Mouse (Mus musculus): ENCODE results near the gene Zfp239. TPM values are rescaled to one million over a fixed set of nuclear protein-coding genes. Genes with fewer than 3 reads are reported as not detected.
A peak's percentile ranks its signal among the peaks of the same experiment; 100 is the strongest.

Gene Zfp239
- polyA plus RNA-seq, 1 experiment from 2014 or later: 1.1 TPM

DNA sequence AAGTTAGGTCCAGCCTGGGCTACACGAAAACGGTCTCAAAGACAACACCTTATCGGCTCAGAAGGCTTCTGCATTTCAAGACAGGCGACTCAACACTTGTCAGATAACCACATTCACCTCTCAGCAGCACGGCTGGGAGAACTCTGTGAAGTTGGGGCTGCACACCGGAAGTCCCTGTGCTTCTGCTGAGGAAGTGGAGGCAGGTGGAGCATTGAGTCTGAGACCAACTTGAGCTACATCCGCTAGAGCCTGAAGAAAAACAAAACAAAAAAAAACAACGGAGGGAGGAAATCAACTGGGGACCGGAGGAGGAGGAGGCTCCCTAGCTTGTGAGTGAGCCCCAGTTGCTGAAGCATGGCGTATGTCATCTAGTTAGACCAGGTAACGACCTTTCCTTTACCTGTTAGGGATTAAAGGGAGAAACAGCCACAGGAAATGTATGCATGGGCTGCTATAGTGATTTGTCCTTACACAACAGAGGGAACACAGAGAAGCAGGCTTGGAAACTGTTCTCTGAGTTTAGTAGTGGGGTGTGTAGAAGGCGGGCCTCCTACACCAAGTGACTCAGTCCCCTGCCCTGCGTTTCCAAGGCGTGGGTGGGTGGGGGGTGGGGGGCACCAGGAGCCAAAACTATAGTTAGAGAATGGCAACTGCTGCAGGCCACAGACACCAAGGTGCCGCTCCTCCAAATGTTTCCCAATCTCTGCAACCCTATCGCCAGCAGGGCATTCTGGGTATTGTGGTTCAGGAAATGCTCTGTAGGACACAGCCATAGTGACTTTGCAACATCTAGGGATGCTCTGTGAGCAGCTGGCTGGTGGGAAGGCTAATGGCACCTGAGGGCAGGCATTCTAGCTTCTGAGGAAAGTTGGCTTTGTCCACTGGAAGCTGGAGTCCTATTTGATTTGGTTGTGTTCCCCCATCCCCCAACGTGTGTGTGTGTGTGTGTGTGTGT is 38.5 kb downstream of the Zfp239 start, which contains the start of gene Hnrnpf:
Gene Hnrnpf, plus strand, starts transcription at position 199 of the 955 bp plus-strand sequence.
- Histone ChIP-seq H3K4me3 (peak within 1 kb of the TSS; percentile 3; the same call in 1 of the 2 replicates), H3K9ac (no peak within 1 kb of the TSS)

DNA sequence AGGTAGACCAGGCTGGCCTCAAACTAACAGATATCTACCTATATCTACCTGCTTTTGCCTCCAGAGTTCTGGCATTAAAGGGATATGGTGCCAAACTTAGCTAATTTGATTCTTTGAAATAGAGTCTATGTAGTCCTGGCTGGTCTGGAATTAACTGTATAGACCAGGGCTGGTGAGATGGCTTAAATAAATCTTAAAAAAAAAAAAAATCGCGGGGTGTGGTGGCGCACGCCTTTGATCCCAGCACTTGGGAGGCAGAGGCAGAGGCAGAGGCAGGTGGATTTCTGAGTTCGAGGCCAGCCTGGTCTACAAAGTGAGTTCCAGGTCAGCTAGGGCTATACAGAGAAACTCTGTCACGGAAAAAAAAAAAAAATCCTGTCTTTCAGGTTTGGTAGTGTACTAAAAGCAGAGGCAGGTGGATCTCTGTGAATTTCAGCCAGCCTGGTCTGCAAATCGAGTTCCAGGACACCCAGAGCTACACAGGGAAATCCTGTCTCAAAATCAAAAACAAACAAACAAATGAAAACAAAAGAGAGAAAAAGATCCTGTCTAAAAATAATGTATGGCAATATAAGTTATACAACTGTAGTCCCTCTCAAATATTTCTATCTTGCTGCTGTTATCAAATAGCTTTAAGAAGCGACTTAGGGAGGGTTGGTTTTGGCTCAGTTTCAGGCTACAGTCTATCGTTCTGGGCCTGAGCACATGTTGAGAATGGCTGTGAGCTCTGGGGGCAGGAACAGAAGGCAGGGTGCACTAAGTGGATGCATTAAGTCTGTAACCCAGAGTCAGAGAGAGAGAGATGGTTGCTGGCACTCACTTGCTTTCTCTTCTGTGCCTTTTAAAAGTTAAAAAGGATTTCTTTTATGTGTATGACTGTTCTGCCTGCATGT is 39.9 kb downstream of the Zfp239 start:
- no peak overlapping the region for H3K4me2 ChIP-seq
- H3K4me3 ChIP-seq: no peak overlapping the region

More for the DNA sequence above, 38.5 kb downstream of the Zfp239 start, which contains the start of gene Hnrnpf:
- peak; percentile 31; the same call in 1 of the 2 replicates for ATAC-seq (replicated peaks; ENCODE audit: insufficient number of reproducible peaks, insufficient read depth, low FRiP score, low read depth)
- 54% methylated on average over 17 of the region's 17 CpGs for WGBS
- Histone ChIP-seq H3K36me3 (no peaks in the 10 kb centered on the region), H3K9me3 (replicated peaks) (no peaks in the 10 kb centered on the region), H3K27me3 (no peaks in the 10 kb centered on the region), H3K4me1 (replicated peaks) (peaks cover 3% of the 10 kb centered on the region), H3K4me2 (no peak within 1 kb of the TSS), H3K27ac (peak within 1 kb of the TSS; percentile 27; the same call in 1 of the 2 replicates)

DNA sequence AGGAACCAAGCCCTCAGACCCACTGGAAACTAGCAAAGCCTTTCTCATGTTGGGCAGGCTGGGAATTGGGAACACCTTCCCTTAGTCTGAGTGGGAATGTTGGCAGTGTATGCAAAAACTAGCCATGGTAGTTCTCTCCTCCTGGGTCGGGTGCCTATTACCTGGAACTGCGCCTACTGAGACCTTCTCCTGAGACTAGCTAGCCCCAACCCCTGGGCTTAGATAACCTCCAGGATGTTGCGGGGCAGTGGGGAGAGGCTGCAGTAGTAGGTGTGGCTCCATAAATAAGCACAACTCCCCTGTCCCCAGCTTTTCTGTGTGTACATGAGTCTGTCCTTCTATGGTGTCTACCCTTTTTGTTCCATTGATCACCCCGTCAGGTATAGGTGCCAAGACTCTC is 40.7 kb downstream of the Zfp239 start:
- Histone ChIP-seq H3K4me2 (no peak overlapping the region), H3K4me1 (replicated peaks) (peaks cover 7% of the 10 kb centered on the region), H3K9ac (no peak overlapping the region), H3K4me3 (no peak overlapping the region), H3K27ac (no peak overlapping the region), H3K36me3 (no peaks in the 10 kb centered on the region), H3K27me3 (no peaks in the 10 kb centered on the region), H3K9me3 (replicated peaks) (no peaks in the 10 kb centered on the region)
- ATAC-seq (replicated peaks; ENCODE audit: insufficient number of reproducible peaks, insufficient read depth, low FRiP score, low read depth): no peak
- WGBS: 70% methylated on average over 4 of the region's 4 CpGs

More for the DNA sequence above, 39.9 kb downstream of the Zfp239 start:
- Histone ChIP-seq H3K9me3 (replicated peaks) (no peaks in the 10 kb centered on the region), H3K36me3 (no peaks in the 10 kb centered on the region), H3K4me1 (replicated peaks) (peaks cover 7% of the 10 kb centered on the region), H3K9ac (no peak overlapping the region), H3K27ac (no peak overlapping the region), H3K27me3 (no peaks in the 10 kb centered on the region)
- no peak for ATAC-seq (replicated peaks; ENCODE audit: insufficient number of reproducible peaks, insufficient read depth, low FRiP score, low read depth)
- WGBS: 68% methylated on average over 9 of the region's 9 CpGs

DNA sequence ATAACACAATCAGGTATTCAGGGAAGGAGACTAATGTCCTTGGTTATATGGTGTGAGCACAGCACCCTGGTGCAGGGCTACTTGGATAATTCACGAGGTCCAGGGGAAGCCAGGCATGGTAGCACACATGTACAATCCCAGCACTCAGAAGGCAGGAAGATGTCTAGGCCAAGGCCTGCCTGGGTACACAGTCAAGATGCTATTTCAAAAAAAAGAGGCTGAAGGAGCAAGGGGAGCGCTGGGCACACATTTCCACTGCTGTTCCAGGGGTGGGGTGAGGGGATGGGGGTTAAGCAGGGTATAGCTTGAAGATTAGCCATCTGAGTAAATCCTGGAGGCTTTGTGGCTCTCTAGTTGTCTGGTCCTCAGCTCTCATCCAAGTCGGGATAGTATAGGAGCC is 41.9 kb downstream of the Zfp239 start:
- WGBS: 79% methylated on average over 3 of the region's 3 CpGs
- ATAC-seq (replicated peaks; ENCODE audit: insufficient number of reproducible peaks, insufficient read depth, low FRiP score, low read depth): no peak
- Histone ChIP-seq H3K4me2 (no peak overlapping the region), H3K4me1 (replicated peaks) (peaks cover 9% of the 10 kb centered on the region), H3K9ac (no peak overlapping the region), H3K9me3 (replicated peaks) (no peaks in the 10 kb centered on the region), H3K27ac (no peak overlapping the region), H3K27me3 (no peaks in the 10 kb centered on the region), H3K36me3 (no peaks in the 10 kb centered on the region), H3K4me3 (no peak overlapping the region)

DNA sequence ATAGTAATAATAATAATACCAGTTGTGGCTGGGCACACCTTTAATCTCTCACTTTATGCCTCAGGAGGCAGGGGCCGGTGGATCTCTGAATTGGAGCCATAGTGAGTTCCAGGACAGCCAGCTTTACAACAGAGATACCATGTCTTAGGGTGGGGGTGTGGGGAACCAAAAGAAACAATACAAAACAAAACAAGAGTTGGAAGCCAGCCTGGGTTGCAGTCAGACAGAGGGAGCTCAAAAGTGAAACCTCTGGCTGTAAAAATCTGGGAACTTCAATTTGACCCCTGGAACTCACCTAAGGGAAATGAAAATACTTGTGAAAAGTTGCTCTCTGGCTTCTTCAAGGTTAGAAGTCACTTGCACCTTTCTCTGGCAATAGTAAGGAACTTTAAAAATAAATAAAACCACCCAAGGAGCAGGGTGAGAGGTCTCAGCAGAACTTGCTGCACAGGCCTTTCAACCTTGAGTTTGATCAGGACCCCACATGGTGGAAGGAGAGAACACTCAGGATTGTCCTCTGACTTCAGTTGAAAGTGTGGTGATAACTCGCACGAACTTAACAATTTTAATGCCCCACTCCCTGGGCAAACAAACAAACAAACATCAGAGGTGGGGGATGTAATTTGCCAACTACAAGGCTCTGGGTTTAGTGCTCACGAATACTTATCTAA is 43.5 kb downstream of the Zfp239 start:
- H3K27me3 ChIP-seq: no peaks in the 10 kb centered on the region
- 14% methylated on average over 4 of the region's 4 CpGs for WGBS
- peak overlapping the region; percentile 23; the same call in 1 of the 2 replicates for H3K9ac ChIP-seq

DNA sequence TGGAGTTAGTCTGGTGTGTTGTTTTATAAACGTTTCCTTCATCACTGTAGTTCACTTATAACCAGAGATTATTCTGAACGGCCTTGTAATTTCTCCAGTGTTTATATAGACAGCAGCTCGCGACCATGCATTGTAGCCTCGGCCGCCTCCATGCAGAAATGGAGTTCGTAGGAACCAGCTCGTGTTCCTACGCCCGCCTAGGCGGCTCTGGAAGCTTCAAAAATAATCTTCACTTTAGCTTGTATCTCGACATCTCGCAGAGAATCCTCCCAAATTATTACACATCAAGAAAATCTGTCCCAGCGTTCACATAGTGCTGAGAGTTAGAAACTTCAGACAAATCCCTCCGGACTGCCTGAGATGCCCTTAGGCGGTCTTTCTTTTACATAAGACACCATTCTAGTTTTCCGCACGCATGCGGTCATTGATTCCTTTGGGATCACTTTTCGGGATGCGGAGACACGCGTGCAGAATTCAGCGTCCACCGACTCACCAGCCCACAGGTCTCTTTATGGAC is 44.2 kb downstream of the Zfp239 start:
- peak overlapping the region; percentile 64 for H3K9ac ChIP-seq
- ATAC-seq (replicated peaks; ENCODE audit: insufficient number of reproducible peaks, insufficient read depth, low FRiP score, low read depth): peak; percentile 2; the same call in 1 of the 2 replicates
- peak overlapping the region; percentile 63 for H3K4me2 ChIP-seq
- H3K4me1 ChIP-seq (replicated peaks): peaks cover 28% of the 10 kb centered on the region
- peak overlapping the region; percentile 100 for H3K4me3 ChIP-seq
- H3K9me3 ChIP-seq (replicated peaks): no peaks in the 10 kb centered on the region
- H3K27me3 ChIP-seq: no peaks in the 10 kb centered on the region
- WGBS: under 1% methylated on average over 25 of the region's 25 CpGs
- no peaks in the 10 kb centered on the region for H3K36me3 ChIP-seq
- H3K27ac ChIP-seq: peak overlapping the region; percentile 91

More for the DNA sequence above, 43.5 kb downstream of the Zfp239 start:
- Histone ChIP-seq H3K9me3 (replicated peaks) (no peaks in the 10 kb centered on the region), H3K4me1 (replicated peaks) (peaks cover 24% of the 10 kb centered on the region), H3K4me2 (peak overlapping the region; percentile 63), H3K27ac (peak overlapping the region; percentile 91), H3K36me3 (no peaks in the 10 kb centered on the region), H3K4me3 (peak overlapping the region; percentile 100)
- no peak for ATAC-seq (replicated peaks; ENCODE audit: insufficient number of reproducible peaks, insufficient read depth, low FRiP score, low read depth)

DNA sequence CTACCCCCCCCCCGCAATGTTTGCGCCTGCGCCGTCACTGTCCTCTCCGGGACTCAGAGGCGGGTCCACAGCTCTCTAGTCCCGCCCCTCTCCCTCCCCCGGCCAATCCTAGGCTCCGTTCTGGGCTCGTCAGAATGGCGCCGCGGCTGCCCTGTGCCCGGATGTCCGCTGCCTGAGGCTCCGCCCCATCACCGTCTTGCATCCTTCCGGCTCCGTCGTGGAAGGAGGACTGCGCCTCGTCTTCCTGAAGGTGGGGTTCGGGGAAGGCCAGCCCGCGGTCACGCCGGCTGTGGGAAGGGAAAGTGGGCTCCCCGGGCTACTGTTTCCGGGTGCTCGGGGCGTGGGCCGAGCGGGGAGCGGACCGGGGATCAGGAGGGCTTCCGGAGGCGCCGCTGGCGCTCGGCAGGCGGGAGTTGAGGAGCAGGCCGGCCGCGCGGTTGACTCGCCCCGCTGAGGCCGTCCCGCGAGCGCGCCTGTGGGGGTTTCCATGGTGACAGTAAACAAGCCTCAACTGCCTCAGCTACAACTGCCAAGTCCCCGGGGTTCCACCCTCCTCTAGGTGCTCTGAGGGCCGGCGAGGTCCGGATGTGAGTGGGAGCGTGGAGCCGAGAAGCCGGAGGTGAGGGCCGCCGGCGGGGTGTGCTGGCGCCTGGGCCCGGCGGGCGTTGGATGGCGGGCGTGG is 44.8 kb downstream of the Zfp239 start:
- Histone ChIP-seq H3K9me3 (replicated peaks) (no peaks in the 10 kb centered on the region), H3K9ac (peak overlapping the region; percentile 99), H3K4me2 (peak overlapping the region; percentile 71), H3K27ac (peak overlapping the region; percentile 92), H3K27me3 (no peaks in the 10 kb centered on the region), H3K36me3 (no peaks in the 10 kb centered on the region), H3K4me3 (peak overlapping the region; percentile 100), H3K4me1 (replicated peaks) (peaks cover 28% of the 10 kb centered on the region)
- ATAC-seq (replicated peaks; ENCODE audit: insufficient number of reproducible peaks, insufficient read depth, low FRiP score, low read depth): peak; percentile 97
- under 1% methylated on average over 62 of the region's 68 CpGs for WGBS

DNA sequence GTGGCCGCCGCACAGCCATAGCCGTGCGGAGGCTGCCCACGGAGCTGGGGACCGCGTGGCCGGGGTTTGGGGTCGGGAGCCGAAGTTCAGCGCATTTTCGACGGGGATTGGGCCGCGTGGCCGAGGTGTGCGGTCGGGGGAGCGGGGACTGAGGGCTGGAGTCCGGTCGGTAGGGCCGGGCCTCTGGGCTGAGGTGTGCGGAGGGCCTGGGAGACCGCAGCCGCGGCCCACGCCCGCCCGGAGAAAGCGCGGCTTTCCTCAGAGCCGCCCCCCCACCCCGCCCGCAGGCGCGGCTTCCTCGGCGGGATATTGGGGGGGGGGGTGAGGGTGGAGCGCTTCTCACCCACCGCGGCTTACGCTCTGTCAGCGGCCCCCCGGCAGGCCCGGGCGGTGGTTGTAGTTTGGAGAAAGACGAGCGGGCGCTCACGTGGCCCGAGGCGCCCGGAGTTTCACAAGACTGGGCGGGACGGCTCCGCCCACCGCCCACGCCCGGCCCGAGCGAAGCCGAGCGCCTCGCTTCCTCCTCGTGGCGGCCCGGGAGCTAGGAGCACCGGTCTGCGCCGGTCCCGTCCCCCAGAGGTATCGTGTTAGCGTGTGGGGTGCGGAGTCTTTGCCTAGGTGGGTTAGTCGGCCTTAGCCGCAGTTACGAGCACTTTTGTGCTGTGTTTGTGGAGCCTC is 45.5 kb downstream of the Zfp239 start:
- H3K4me1 ChIP-seq (replicated peaks): peaks cover 28% of the 10 kb centered on the region
- ATAC-seq (replicated peaks; ENCODE audit: insufficient number of reproducible peaks, insufficient read depth, low FRiP score, low read depth): peak; percentile 72
- peak overlapping the region; percentile 92 for H3K27ac ChIP-seq
- under 1% methylated on average over 63 of the region's 77 CpGs for WGBS
- H3K27me3 ChIP-seq: no peaks in the 10 kb centered on the region
- peak overlapping the region; percentile 99 for H3K9ac ChIP-seq
- peak overlapping the region; percentile 100 for H3K4me3 ChIP-seq
- H3K9me3 ChIP-seq (replicated peaks): no peaks in the 10 kb centered on the region
- H3K4me2 ChIP-seq: peak overlapping the region; percentile 71
- no peaks in the 10 kb centered on the region for H3K36me3 ChIP-seq

DNA sequence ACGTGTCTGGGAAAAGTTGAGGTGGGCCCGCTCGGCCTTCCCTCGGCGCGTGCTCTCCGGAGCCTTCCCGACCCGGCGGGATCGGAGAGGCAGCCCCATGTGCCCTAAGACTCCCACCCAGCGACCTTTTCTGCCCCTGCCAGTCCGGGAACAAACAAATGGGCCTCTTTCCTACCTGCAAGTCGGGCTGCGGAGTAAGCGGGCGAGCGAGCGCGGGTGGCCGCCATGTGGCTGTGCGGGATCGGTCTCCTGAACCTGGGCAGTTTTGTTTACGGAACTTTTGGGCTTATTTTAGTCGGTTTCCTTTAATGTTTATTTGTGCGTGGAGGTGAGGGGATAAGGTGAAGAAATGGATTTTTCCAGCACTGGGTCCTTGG is 46.1 kb downstream of the Zfp239 start:
- peak overlapping the region; percentile 100 for H3K4me3 ChIP-seq
- H3K4me2 ChIP-seq: peak overlapping the region; percentile 71
- H3K9ac ChIP-seq: peak overlapping the region; percentile 99
- peak overlapping the region; percentile 92 for H3K27ac ChIP-seq
- no peaks in the 10 kb centered on the region for H3K36me3 ChIP-seq
- no peak for ATAC-seq (replicated peaks; ENCODE audit: insufficient number of reproducible peaks, insufficient read depth, low FRiP score, low read depth)
- H3K4me1 ChIP-seq (replicated peaks): peaks cover 28% of the 10 kb centered on the region
- no peaks in the 10 kb centered on the region for H3K27me3 ChIP-seq
- H3K9me3 ChIP-seq (replicated peaks): no peaks in the 10 kb centered on the region
- under 1% methylated on average over 26 of the region's 26 CpGs for WGBS

All from heart, embryonic 15.5 days (tissue).